Mouse (Mus musculus) heart, embryonic 14.5 days (tissue): Measurements from ENCODE around the gene Gm10972. TPM values are rescaled to one million over a fixed set of nuclear protein-coding genes. Genes with fewer than 3 reads are reported as not detected.
"Not testable (repeated sequence)": the region's sequence is repeated elsewhere in the genome, so short reads cannot be mapped to it uniquely, and the experiment has no call there.

Source experiments
- ATAC-seq: fragments of 200-750 bp; cut with Nextera tagmentation; 2 replicates; pipeline ENCODE4 v1.8.0; 2017; ENCODE audit warnings: low read depth, moderate TSS enrichment; ENCODE audit not compliant: insufficient number of reproducible peaks, insufficient read depth, low FRiP score
- H3K27ac ChIP-seq, 2 experiments: fragments of 200-500 bp in 1 of 2; fragments of 300-500 bp in 1 of 2; sonication (generic) in 1 of 2; replicated peaks in 1 of 2; 2 replicates each; pipeline ENCODE4 v1.5.1; 2012 to 2014; ENCODE audit warnings: low read depth in 2 of 2, low read length in 2 of 2, control low read depth in 1 of 2, mild to moderate bottlenecking in 1 of 2, mixed read lengths in 1 of 2; ENCODE audit not compliant: control insufficient read depth in 1 of 2, insufficient read depth in 1 of 2
- H3K27me3 ChIP-seq: fragments of 300-500 bp; sonication (generic); 2 replicates; pipeline ENCODE4 v1.6.1; 2014; ENCODE audit warnings: mild to moderate bottlenecking, low read length, control low read depth; ENCODE audit not compliant: control insufficient read depth, insufficient read depth
- H3K36me3 ChIP-seq: fragments of 300-500 bp; sonication (generic); 2 replicates; pipeline ENCODE4 v1.6.1; 2014; ENCODE audit warnings: mild to moderate bottlenecking, control low read depth, low read length, mixed read lengths; ENCODE audit not compliant: control insufficient read depth, insufficient read depth
- H3K4me1 ChIP-seq, 2 experiments: fragments of 200-500 bp in 1 of 2; fragments of 300-500 bp in 1 of 2; sonication (generic) in 1 of 2; 2 replicates each; pipeline ENCODE4 v1.6.1; 2012 to 2014; ENCODE audit warnings: low read length in 2 of 2, control low read depth in 1 of 2, mixed read lengths in 1 of 2; ENCODE audit not compliant: control insufficient read depth in 2 of 2, insufficient read depth in 2 of 2
- H3K4me2 ChIP-seq: fragments of 300-500 bp; sonication (generic); 2 replicates; pipeline ENCODE4 v1.6.1; 2014; ENCODE audit warnings: mild to moderate bottlenecking, low read length
- H3K4me3 ChIP-seq, 2 experiments: fragments of 200-500 bp in 1 of 2; fragments of 300-500 bp in 1 of 2; sonication (generic) in 1 of 2; 2 replicates each; pipeline ENCODE4 v1.5.1; 2012 to 2014; ENCODE audit warnings: low read length in 2 of 2, mild to moderate bottlenecking in 2 of 2, control low read depth in 1 of 2, low read depth in 1 of 2, moderate library complexity in 1 of 2; ENCODE audit not compliant: control insufficient read depth in 1 of 2, insufficient read depth in 1 of 2
- H3K9ac ChIP-seq: fragments of 300-500 bp; sonication (generic); 2 replicates; pipeline ENCODE4 v1.6.1; 2014; ENCODE audit warnings: mild to moderate bottlenecking, low read length
- H3K9me3 ChIP-seq: fragments of 300-500 bp; sonication (generic); 2 replicates; pipeline ENCODE4 v1.6.1; 2016; ENCODE audit warnings: low read length, control low read depth; ENCODE audit not compliant: control insufficient read depth
- WGBS: fragments of 180-500 bp; shearing (Covaris S2); extraction: QIAGEN DNeasy Blood & Tissue Kit; methylation state at CpG from one replicate; pipeline ENCODE4 v1.1.7; 2014; 5-methylcytosine and 5-hydroxymethylcytosine counted together
- polyA plus RNA-seq: library from polyadenylated mRNA; unstranded; fragments of >200 nt; fragmentation: Nextera tagmentation; extraction: Ambion mirVana; gene quantifications from 2 replicates; pipeline ENCODE4 v1.2.1, GENCODE M21; 2014

The Gm10972 gene
- not detected in 2 replicates for polyA plus RNA-seq

DNA sequence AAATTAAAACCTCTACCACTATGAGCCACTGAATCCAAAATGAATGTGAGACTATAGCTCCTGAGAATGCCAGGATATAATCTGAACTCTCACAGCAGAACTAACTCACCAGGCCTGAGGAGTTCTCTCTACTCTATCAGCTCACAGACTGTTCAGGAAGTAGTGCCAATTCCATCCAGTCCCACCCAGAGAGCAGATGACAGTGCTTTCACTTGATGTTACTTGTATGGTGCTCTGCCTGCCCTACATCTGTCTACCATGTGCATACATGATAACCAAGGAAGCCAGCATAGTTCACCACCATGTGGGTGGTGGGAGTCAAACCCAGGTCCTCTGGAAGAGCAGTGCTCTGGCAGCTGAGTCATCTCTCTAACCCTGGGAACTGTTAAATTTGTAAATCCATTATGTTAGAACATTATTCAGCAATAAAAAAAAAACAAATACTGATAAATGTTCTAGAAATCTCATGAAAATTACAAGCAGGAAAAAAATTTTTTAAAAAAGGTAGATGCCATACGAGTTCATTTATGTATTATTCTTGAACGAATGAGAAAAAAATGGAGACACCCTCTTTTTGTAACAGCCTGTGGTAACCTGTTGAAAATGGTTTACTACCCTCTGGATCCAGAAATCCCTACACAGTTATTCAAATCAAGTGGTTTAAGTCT is at the start of gene Gm10972:
TSS of gene Gm10972 (plus strand) at position 618 of the 668 bp plus-strand sequence.
- H3K4me3 ChIP-seq, H3K4me1 ChIP-seq, ATAC-seq, H3K9me3 ChIP-seq, H3K9ac ChIP-seq, H3K27me3 ChIP-seq, H3K27ac ChIP-seq, H3K36me3 ChIP-seq, H3K4me2 ChIP-seq: not testable (repeated sequence)
- WGBS, result 80% methylated on average over 2 of the region's 2 CpGs

DNA sequence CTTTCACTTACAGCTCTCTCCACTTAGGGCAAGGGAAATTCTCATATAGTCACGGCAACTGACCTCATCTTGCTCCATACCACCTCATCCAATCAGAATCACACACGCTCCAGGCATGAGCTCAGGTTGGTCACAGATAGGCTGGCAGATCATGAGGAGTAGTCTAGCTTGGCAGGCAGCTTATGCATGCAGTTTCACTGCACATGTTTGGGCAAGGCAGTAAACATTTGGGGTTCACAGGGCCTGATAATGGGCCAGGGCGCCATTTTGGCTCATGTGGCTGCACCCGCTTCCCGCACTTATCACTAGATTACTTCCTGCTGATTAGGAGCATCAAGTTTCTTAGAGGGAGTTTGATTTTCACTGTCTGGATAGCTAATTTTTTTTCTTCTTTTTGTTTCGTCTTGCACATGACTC is 47.0 kb upstream of the Gm10972 start:
- no peaks in the 10 kb centered on the region for H3K9me3 ChIP-seq
- H3K27ac ChIP-seq, result no peak overlapping the region
- no peak overlapping the region for H3K4me2 ChIP-seq
- no peaks in the 10 kb centered on the region for H3K36me3 ChIP-seq
- no peak overlapping the region for H3K4me3 ChIP-seq
- H3K9ac ChIP-seq, result no peak overlapping the region
- no peak for ATAC-seq
- no peaks in the 10 kb centered on the region for H3K27me3 ChIP-seq
- no peaks in the 10 kb centered on the region for H3K4me1 ChIP-seq
- 83% methylated on average over 6 of the region's 6 CpGs for WGBS

DNA sequence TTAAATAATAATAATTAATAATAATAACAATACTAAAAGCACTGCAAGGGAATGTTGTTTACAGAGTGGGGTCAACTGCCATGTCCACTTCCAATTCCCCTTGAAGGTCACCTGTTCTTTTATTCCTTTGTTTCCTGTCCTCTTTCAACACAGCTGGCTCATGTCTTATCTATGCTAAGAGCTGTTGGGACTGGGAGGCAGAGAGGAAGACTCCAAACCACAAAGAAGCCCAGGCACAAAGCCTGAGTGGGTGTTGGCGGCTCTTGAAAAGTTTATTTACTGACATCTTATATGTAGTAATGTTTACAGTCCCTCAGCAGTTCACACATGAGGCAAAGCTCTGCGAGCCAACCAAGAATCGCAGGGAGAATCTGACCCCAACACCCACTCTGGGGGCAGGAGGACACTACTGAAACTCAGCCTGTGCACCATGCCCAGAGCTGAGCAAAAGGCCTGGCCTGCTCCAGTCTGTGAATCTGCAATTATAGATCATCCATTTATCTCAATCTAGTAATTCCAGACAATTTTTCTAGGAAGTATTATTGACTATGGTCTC is 45.6 kb upstream of the Gm10972 start:
- Histone ChIP-seq H3K9ac (no peak overlapping the region), H3K36me3 (no peaks in the 10 kb centered on the region), H3K9me3 (no peaks in the 10 kb centered on the region), H3K4me1 (no peaks in the 10 kb centered on the region), H3K27me3 (no peaks in the 10 kb centered on the region), H3K4me2 (no peak overlapping the region), H3K4me3 (no peak overlapping the region), H3K27ac (no peak overlapping the region)
- ATAC-seq, result no peak
- 70% methylated on average over 3 of the region's 3 CpGs for WGBS

DNA sequence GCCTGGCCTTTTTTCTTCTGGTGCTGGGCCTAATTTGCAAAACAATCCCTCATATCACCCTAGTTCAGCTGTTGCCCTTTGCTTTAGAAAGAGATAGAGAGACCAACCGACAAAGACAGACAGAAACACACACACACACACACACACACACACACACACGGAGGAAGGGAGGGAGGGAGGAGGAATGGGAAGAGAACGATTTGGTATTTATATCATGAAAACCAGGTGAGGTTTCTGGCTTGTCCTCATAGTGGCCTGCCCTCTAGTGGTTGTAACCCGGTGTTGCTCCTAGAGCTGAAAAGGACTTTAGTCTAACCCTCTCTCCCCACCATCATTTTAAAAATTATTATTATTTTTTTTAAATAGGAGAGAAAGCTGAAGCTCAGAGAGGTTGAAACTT is 41.0 kb upstream of the Gm10972 start:
- no peak overlapping the region for H3K4me3 ChIP-seq
- no peaks in the 10 kb centered on the region for H3K27me3 ChIP-seq
- no peaks in the 10 kb centered on the region for H3K36me3 ChIP-seq
- ATAC-seq, result no peak
- no peaks in the 10 kb centered on the region for H3K9me3 ChIP-seq
- WGBS, result 3% methylated on average over 4 of the region's 4 CpGs
- no peaks in the 10 kb centered on the region for H3K4me1 ChIP-seq
- H3K27ac ChIP-seq, result no peak overlapping the region
- H3K9ac ChIP-seq, result no peak overlapping the region
- H3K4me2 ChIP-seq, result no peak overlapping the region

DNA sequence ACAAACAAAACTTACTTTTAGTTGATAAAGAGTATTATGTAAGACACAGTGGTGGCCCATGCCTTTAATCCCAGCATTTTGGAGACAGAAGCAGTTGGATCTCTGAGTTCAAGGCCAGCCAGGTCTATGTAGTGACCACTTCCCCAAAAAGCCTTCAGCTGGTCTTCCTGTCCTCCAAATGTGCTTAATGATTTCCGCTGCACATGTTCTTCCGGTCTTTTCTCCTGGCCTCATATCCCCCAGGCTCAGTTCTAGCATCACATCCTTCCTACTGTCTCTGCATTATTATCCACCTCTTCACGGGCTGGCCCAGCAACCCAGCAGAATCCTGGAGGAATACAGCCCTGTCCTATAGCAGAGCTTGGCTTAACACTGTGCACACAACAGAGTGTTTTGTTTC is 33.3 kb upstream of the Gm10972 start:
- Histone ChIP-seq H3K4me3 (no peak overlapping the region), H3K36me3 (no peaks in the 10 kb centered on the region), H3K4me1 (peaks cover 3 to 9% of the 10 kb centered on the region in 2 experiments; a peak in 2 of 4 replicates), H3K4me2 (no peak overlapping the region), H3K27ac (no peak overlapping the region), H3K27me3 (no peaks in the 10 kb centered on the region), H3K9me3 (no peaks in the 10 kb centered on the region), H3K9ac (no peak overlapping the region)
- no peak for ATAC-seq
- WGBS, result 96% methylated on average over 3 of the region's 3 CpGs

DNA sequence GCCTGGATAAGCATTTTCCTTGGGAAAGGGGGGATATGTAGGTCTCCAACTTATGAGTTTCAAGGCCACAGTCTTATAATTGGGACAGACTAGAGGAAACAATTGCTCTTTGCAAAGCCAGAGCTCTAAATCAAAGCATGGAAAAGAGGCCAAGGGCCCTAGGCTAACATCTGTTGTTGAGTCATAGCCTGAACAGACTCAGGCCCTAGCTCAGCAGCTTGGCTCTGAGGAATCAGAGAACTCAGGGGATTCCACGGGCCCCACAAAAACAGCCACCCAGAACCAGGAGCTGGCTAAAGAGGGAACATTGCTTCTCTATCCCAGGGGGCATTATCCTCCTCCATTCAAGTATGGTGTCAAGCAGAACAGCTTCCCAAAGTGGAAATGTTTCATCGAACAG is 32.3 kb upstream of the Gm10972 start:
- H3K36me3 ChIP-seq, result no peaks in the 10 kb centered on the region
- 88% methylated on average over 2 of the region's 2 CpGs for WGBS
- H3K4me2 ChIP-seq, result no peak overlapping the region
- H3K9ac ChIP-seq, result no peak overlapping the region
- H3K27me3 ChIP-seq, result no peaks in the 10 kb centered on the region
- H3K9me3 ChIP-seq, result no peaks in the 10 kb centered on the region
- ATAC-seq, result no peak
- H3K27ac ChIP-seq, result no peak overlapping the region
- peaks cover 3 to 9% of the 10 kb centered on the region in 2 experiments; a peak in 2 of 4 replicates for H3K4me1 ChIP-seq
- no peak overlapping the region for H3K4me3 ChIP-seq

DNA sequence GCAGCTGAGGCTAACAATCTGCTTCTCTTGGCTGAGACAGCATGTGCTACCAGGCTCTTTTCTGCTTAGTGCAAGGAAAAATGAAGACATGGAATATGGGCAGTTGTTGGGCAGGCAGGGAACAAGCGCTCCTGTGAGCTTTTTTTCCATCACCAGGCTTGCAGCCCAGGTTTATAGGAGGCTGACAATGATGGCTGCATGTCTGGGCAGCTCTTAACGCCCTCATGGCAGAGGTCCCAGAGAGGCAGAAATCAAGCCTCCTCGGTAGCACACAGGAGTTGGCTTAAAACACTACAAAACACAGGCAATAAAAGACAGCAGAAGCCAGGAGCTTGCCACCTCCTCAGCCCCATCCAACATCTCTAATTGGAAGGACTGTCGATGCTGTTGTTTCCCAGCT is 31.6 kb upstream of the Gm10972 start:
- H3K27ac ChIP-seq, result no peak overlapping the region
- no peaks in the 10 kb centered on the region for H3K36me3 ChIP-seq
- H3K4me1 ChIP-seq, result peaks cover 3 to 9% of the 10 kb centered on the region in 2 experiments; a peak in 2 of 4 replicates
- no peaks in the 10 kb centered on the region for H3K27me3 ChIP-seq
- 52% methylated on average over 4 of the region's 4 CpGs for WGBS
- no peaks in the 10 kb centered on the region for H3K9me3 ChIP-seq
- ATAC-seq, result no peak
- no peak overlapping the region for H3K4me3 ChIP-seq
- H3K9ac ChIP-seq, result no peak overlapping the region
- H3K4me2 ChIP-seq, result no peak overlapping the region

DNA sequence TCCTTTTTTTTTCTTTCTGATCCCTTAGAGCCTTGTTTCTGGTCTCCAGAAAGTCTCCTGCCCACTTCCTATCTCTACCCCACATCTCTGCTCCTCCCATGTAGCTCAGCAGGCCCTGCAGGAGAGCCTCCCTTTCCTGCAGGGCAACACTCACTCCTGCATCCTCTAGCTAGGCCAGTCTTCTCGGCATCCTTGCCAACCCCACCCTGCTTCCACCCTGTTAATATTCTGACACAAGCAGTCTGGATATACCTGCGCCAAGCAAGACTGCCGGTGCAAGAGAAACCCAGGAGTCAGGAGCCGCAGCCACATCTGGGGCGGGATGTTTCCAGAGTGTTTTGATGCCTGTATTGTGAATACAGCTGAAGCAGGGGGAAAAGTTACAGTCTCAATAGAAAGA is 31.1 kb upstream of the Gm10972 start:
- no peaks in the 10 kb centered on the region for H3K36me3 ChIP-seq
- no peaks in the 10 kb centered on the region for H3K9me3 ChIP-seq
- H3K4me2 ChIP-seq, result no peak overlapping the region
- no peak overlapping the region for H3K9ac ChIP-seq
- H3K4me3 ChIP-seq, result no peak overlapping the region
- H3K27me3 ChIP-seq, result no peaks in the 10 kb centered on the region
- no peak for ATAC-seq
- WGBS, result 69% methylated on average over 5 of the region's 5 CpGs
- peaks cover 3 to 9% of the 10 kb centered on the region in 2 experiments; a peak in 2 of 4 replicates for H3K4me1 ChIP-seq
- no peak overlapping the region for H3K27ac ChIP-seq
